Mouse (Mus musculus): ENCODE data around the gene Pex5. TPM values are rescaled to one million over a fixed set of nuclear protein-coding genes. Genes with fewer than 3 reads are reported as not detected.

Pex5 gene
- polyA plus RNA-seq, 1 experiment from 2014 or later: 66.0 TPM

DNA sequence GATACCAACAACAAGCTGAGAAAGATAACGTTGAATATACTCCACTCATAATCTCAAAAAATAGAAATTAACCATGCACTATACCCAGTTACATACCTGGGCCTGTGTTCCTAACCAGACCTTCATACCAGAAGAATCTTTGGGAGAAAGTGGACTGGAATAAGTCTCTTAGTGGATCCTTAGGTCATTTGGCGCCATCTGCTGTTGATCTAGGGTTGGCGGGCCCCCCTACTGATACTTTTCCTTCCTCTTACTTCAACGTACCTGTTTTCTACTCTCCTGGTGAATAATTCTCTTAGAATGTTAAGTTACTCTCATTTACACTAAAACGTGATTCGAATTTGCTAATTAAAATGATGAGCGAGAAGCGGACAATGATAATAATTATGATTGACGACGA, 35.5 kb downstream of the Pex5 start:
- Histone ChIP-seq H3K4me2 (no peak overlapping the region), H3K36me3 (replicated peaks) (no peaks in the 10 kb centered on the region), H3K9ac (no peak overlapping the region), H3K4me1 (no peaks in the 10 kb centered on the region), H3K9me3 (no peaks in the 10 kb centered on the region), H3K27ac (no peak overlapping the region), H3K27me3 (no peaks in the 10 kb centered on the region), H3K4me3 (replicated peaks) (no peak overlapping the region)
- WGBS: 34% methylated on average over 10 of the region's 10 CpGs
- ATAC-seq (ENCODE audit: low FRiP score): no peak

- WGBS: 76% methylated on average over 4 of the region's 4 CpGs
Measured at GRCm38 (mm10) chr6:124377494-124378255, 37.2 kb downstream of the Pex5 start.

DNA sequence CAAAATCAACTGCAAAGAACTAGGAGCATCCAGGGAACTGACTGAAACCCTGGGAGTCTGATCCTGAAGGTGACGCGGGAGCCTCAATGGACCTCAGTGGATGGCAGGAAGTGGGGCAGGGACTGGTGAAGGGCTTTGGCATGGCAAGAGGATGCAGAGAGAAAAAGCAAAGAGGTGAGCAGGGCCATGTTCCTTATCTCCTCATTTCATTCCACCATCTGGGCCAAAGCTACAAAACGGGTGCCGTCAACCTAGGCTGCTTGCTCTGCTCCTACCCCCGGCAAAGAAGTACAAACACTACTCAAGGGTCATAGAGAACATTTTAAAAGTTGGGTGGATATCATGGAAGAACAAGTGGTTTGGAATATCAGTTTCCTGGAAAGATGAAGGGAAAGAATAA, 38.6 kb downstream of the Pex5 start:
- WGBS: 94% methylated on average over 5 of the region's 5 CpGs
- H3K4me3 ChIP-seq (replicated peaks): no peak overlapping the region
- no peaks in the 10 kb centered on the region for H3K4me1 ChIP-seq
- no peak for ATAC-seq (ENCODE audit: low FRiP score)
- H3K36me3 ChIP-seq (replicated peaks): no peaks in the 10 kb centered on the region
- no peak overlapping the region for H3K9ac ChIP-seq
- no peak overlapping the region for H3K27ac ChIP-seq
- no peaks in the 10 kb centered on the region for H3K9me3 ChIP-seq
- no peaks in the 10 kb centered on the region for H3K27me3 ChIP-seq
- no peak overlapping the region for H3K4me2 ChIP-seq

More at GRCm38 (mm10) chr6:124377494-124378255, 37.2 kb downstream of the Pex5 start:
- H3K4me2 ChIP-seq: no peak overlapping the region
- no peaks in the 10 kb centered on the region for H3K9me3 ChIP-seq
- H3K4me3 ChIP-seq (replicated peaks): no peak overlapping the region
- no peak for ATAC-seq (ENCODE audit: low FRiP score)
- no peaks in the 10 kb centered on the region for H3K27me3 ChIP-seq
- H3K9ac ChIP-seq: no peak overlapping the region
- H3K36me3 ChIP-seq (replicated peaks): no peaks in the 10 kb centered on the region
- no peak overlapping the region for H3K27ac ChIP-seq
- no peaks in the 10 kb centered on the region for H3K4me1 ChIP-seq

GRCm38 (mm10) chr6:124375435-124375884, 39.4 kb downstream of the Pex5 start:
- 91% methylated on average over 11 of the region's 11 CpGs for WGBS
- Histone ChIP-seq H3K4me1 (no peaks in the 10 kb centered on the region), H3K4me3 (replicated peaks) (no peak overlapping the region), H3K9ac (no peak overlapping the region), H3K27ac (no peak overlapping the region), H3K27me3 (no peaks in the 10 kb centered on the region), H3K36me3 (replicated peaks) (no peaks in the 10 kb centered on the region), H3K4me2 (no peak overlapping the region), H3K9me3 (no peaks in the 10 kb centered on the region)
- ATAC-seq (ENCODE audit: low FRiP score): no peak

DNA sequence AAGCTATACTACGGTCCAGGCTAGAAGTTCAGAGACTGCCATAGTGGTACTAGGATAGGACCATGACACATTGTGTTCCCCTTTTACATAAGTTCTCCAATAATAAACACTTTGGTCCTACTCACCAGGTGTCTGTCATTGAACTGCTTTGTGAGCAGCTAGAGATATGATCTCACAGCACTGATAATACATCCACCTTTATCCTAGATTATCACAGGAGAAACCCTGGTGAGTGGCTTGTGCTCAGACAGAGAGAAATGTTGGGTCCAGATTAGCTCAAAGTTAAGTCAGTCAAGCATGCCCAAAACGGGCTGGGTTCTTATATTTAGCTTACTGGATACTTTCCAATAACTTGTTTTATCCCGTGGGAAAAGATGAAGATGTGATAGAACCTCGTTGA, 40.2 kb downstream of the Pex5 start:
- no peaks in the 10 kb centered on the region for H3K4me1 ChIP-seq
- no peak overlapping the region for H3K4me2 ChIP-seq
- 79% methylated on average over 4 of the region's 4 CpGs for WGBS
- H3K36me3 ChIP-seq (replicated peaks): no peaks in the 10 kb centered on the region
- H3K4me3 ChIP-seq (replicated peaks): no peak overlapping the region
- no peak overlapping the region for H3K9ac ChIP-seq
- ATAC-seq (ENCODE audit: low FRiP score): no peak
- H3K27ac ChIP-seq: no peak overlapping the region
- no peaks in the 10 kb centered on the region for H3K9me3 ChIP-seq
- no peaks in the 10 kb centered on the region for H3K27me3 ChIP-seq

DNA sequence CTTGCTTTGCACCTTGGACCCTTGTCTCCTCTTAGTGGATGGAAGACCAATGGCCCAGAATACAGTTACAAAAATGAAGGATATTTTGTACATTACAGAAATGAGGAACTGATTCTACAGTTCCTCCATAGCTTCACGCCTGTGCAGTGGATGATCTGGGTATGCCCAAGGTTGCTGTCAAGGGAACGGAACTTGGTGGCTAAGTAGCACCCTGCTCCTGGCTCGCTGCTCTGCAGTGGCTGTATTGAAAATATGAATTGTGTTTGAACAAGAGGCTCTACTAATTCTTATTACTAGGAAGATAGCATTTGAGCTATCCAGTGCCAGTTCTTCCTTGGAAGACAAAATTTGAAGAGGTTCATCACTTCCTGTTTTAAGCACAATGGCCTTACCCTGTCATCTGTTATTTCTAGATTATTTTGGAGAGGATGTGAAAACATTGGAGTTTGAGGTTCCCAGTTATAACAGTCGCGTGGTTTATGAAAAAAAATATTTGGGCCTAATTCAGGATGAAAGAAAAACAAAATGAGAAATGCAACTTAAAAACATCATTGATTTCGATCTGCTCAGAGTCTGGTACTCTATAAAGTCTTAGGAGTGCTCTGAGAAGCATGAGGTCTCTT, 41.2 kb downstream of the Pex5 start:
- Histone ChIP-seq H3K4me1 (no peaks in the 10 kb centered on the region), H3K27ac (no peak overlapping the region), H3K9ac (no peak overlapping the region), H3K4me2 (no peak overlapping the region), H3K36me3 (replicated peaks) (no peaks in the 10 kb centered on the region), H3K27me3 (no peaks in the 10 kb centered on the region), H3K4me3 (replicated peaks) (no peak overlapping the region), H3K9me3 (no peaks in the 10 kb centered on the region)
- ATAC-seq (ENCODE audit: low FRiP score): no peak
- WGBS: 93% methylated on average over 6 of the region's 6 CpGs

GRCm38 (mm10) chr6:124364328-124364727, 50.5 kb downstream of the Pex5 start:
- no peak overlapping the region for H3K4me2 ChIP-seq
- ATAC-seq (ENCODE audit: low FRiP score): no peak
- no peak overlapping the region for H3K9ac ChIP-seq
- H3K27me3 ChIP-seq: no peaks in the 10 kb centered on the region
- no peak overlapping the region for H3K27ac ChIP-seq
- H3K4me3 ChIP-seq (replicated peaks): no peak overlapping the region
- no peaks in the 10 kb centered on the region for H3K4me1 ChIP-seq
- no peaks in the 10 kb centered on the region for H3K36me3 ChIP-seq (replicated peaks)
- 47% methylated on average over 5 of the region's 5 CpGs for WGBS
- no peaks in the 10 kb centered on the region for H3K9me3 ChIP-seq

- Histone ChIP-seq H3K9me3 (no peaks in the 10 kb centered on the region), H3K4me3 (replicated peaks) (no peak overlapping the region), H3K9ac (no peak overlapping the region), H3K4me2 (no peak overlapping the region), H3K36me3 (replicated peaks) (no peaks in the 10 kb centered on the region), H3K27me3 (no peaks in the 10 kb centered on the region), H3K27ac (no peak overlapping the region), H3K4me1 (no peaks in the 10 kb centered on the region)
- no peak for ATAC-seq (ENCODE audit: low FRiP score)
- WGBS: 66% methylated on average over 6 of the region's 6 CpGs
Measured at GRCm38 (mm10) chr6:124360549-124360948, 54.3 kb downstream of the Pex5 start.

DNA sequence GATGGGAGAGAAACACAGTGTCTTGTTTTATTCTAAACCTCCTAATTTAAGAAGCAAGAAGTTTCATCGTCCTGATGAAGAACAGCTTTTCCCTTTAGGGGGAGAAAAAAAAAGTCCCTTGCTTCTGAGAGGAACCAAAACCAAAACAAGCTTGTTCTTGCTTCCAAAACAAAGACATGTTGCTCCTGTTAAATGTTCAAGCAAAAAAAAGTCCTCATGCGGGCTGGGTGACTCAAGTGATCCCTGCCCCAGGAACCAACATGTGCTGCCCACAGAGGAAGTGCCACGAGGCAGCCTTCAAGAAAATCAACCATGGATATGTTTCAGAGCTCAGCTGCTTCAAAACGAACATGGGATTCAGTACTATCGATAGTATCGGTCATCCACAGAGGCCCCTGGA, 55.9 kb downstream of the Pex5 start:
- Histone ChIP-seq H3K4me3 (replicated peaks) (no peak overlapping the region), H3K4me2 (no peak overlapping the region), H3K36me3 (replicated peaks) (no peaks in the 10 kb centered on the region), H3K27ac (no peak overlapping the region), H3K9me3 (no peaks in the 10 kb centered on the region), H3K27me3 (no peaks in the 10 kb centered on the region), H3K9ac (no peak overlapping the region), H3K4me1 (no peaks in the 10 kb centered on the region)
- ATAC-seq (ENCODE audit: low FRiP score): no peak
- WGBS: 84% methylated on average over 6 of the region's 6 CpGs

DNA sequence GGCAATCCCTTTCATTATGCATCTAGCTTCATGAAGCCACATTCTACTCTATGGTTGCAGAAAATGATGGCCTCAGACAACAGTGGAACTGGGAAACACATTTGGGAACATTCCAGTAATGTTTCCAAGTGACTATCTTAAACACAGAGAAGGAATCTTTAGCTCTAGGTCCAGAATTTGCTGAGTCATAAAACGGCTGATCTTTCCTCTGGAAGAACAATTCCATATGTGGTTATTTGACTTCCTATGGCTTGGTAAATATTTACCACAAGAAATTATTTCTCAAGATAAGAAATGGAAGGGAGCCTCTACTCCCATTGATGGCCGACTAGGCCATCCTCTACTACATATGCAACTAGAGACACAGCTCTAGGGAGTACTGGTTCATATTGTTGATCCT, 61.6 kb downstream of the Pex5 start:
- Histone ChIP-seq H3K4me1 (no peaks in the 10 kb centered on the region), H3K9ac (no peak overlapping the region), H3K9me3 (no peaks in the 10 kb centered on the region), H3K4me3 (replicated peaks) (no peak overlapping the region), H3K27ac (no peak overlapping the region), H3K4me2 (no peak overlapping the region), H3K27me3 (no peaks in the 10 kb centered on the region), H3K36me3 (replicated peaks) (no peaks in the 10 kb centered on the region)
- ATAC-seq (ENCODE audit: low FRiP score): no peak
- 91% methylated on average over 2 of the region's 2 CpGs for WGBS

Other genes starting within 250 kb of the Pex5 start
- gene Vmn2r27, start 183.2 kb downstream of the Pex5 start, polyA plus RNA-seq (2016; fragmentation: Nextera tagmentation; extraction: Ambion mirVana): not detected in 2 replicates
- not detected in 2 replicates for gene Cd163, start 110.4 kb downstream of the Pex5 start, polyA plus RNA-seq (2016; fragmentation: Nextera tagmentation; extraction: Ambion mirVana)
- 25.9 and 27.3 TPM in 2 replicates for gene Clstn3, start 49.7 kb upstream of the Pex5 start, polyA plus RNA-seq (2016; fragmentation: Nextera tagmentation; extraction: Ambion mirVana)
- gene C1rl, start 78.0 kb upstream of the Pex5 start, polyA plus RNA-seq (2016; fragmentation: Nextera tagmentation; extraction: Ambion mirVana): 0.10 TPM in 1 of 2 replicates, not detected in the other
- gene C1ra, start 97.3 kb upstream of the Pex5 start, polyA plus RNA-seq (2016; fragmentation: Nextera tagmentation; extraction: Ambion mirVana): 0.14 and 0.19 TPM in 2 replicates
- gene C1s1, start 127.3 kb upstream of the Pex5 start, polyA plus RNA-seq (2016; fragmentation: Nextera tagmentation; extraction: Ambion mirVana): 0.18 and 0.28 TPM in 2 replicates
- gene C1rb, start 155.2 kb upstream of the Pex5 start, polyA plus RNA-seq (2016; fragmentation: Nextera tagmentation; extraction: Ambion mirVana): not detected in 2 replicates
- 0.08 TPM in 2 replicates for gene C1s2, start 221.0 kb upstream of the Pex5 start, polyA plus RNA-seq (2016; fragmentation: Nextera tagmentation; extraction: Ambion mirVana)
- 28.1 and 35.0 TPM in 2 replicates for gene Lpcat3, start 248.0 kb upstream of the Pex5 start, polyA plus RNA-seq (2016; fragmentation: Nextera tagmentation; extraction: Ambion mirVana)